Mouse (Mus musculus) spleen, adult 10 weeks (tissue): ENCODE results near the gene 1700003H04Rik. TPM values are rescaled to one million over a fixed set of nuclear protein-coding genes. Genes with fewer than 3 reads are reported as not detected.

Source experiments
- polyA plus RNA-seq: library from polyadenylated mRNA; stranded (reverse); fragments of 350-450 nt; fragmentation: Illumina TruSeq; extraction: RNeasy Lipid Tissue Mini Kit (QIAGEN cat#74804); gene quantifications from one replicate; pipeline ENCODE4 v1.2.3, GENCODE M21; 2015; ENCODE audit warnings: low replicate concordance; ENCODE audit not compliant: insufficient read depth

The 1700003H04Rik gene
- not detected for polyA plus RNA-seq

DNA sequence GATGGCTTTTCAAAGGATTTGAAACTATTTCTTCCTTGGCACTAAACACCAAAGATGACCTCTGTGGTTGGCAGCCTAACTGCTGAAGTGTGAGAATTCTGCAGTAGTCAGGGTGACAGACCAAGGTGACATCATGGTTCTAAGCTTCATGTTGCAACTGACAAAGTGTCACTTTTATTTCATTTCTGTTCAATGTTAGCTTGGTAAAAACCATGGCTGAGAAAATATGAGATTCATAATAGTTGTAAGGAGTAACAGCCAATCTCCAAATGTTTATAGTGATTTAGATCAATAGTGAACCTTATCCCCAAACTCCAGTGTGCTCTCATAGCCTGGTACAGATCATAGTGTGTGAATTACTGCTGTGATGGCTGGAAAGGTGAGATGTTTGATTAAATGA lies at the start of gene 1700003H04Rik:
Gene 1700003H04Rik, minus strand, starts transcription at position 101 of the 400 bp plus-strand sequence.

Other genes starting within 250 kb of the 1700003H04Rik start
- not detected for gene 1700006A11Rik, start 155.1 kb downstream of the 1700003H04Rik start, polyA plus RNA-seq